Mouse (Mus musculus): ENCODE data around the gene Gm45623.

Gene Gm45623

DNA sequence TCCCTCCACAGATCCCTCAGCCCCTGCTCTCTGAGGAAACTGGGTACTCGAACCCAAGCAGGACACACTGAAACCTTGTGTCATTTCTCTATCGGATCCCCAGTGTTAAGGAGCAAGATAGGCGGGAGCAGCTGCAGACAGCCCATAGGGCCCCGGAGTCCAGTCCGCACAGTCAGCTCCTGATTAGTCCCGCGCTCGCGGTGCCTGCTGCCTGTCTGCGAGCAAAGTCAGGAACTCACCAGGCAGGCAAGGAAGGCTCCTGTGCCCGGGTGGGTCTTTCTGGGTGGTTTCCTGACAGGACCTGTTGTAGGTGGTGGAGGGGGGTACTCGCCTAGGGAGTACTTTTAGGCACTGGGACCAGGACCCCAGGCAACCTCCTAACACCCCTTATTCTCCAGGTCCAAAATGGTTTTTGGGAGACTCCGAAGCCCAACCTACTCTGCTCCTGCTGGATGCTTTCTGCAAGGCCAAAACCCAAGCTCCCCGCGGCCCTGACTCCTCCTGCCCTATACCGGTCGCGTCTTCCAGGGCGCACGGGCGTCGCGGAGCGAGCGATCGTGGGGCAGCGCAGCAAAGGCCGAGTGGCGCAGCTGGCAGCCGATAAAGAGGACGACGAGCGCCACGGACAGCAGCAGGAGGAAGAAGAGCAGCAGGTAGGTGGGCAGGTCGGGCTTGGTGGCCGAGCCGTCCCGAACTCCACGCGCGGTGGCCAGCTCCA lies 994 bp downstream of the Gm45623 start:
- no peak for DNase-seq (ENCODE audit: low spot score in 2 of 2)

DNA sequence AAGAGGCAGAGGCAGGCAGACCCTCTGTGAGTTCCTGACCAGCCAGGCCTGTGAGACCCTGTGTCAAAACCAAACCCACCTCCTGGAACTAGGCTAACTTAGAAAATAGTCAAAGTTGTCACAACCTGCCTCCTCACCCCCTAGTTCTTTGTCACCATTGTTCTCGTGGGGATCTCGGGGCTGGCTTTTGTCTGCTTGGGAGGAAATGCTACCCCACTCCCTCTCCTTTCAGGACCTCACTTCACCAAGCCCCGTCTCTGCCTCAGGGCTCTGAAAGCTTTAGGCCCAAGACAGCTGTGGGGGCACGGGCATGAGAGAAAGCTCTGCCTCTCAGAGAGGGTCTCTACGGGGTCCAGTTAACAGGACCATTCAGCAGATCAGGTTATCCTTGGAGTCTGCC lies 1.9 kb downstream of the Gm45623 start:
- no peak for DNase-seq (ENCODE audit: low spot score in 2 of 2)

DNA sequence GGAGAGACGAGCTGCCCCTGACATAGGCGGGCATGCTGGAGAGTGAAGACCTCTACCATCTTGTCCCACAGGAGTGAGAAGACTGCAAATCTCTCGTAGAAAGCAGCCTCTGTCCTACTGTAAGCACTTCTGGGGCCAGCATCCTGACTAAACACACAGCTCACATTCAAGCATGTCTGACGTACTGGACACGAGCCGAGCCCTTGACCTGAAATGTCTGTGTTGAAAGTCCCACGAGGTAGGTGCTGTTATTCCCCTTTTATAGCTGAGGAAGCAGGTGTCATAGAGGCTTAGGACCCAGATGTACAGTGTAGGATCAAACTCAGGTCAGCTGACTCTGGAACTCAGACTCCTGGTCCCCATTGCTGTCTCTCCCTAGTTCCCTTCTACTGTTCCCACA lies 4.2 kb downstream of the Gm45623 start:
- no peak for DNase-seq (ENCODE audit: low spot score in 2 of 2)

DNA sequence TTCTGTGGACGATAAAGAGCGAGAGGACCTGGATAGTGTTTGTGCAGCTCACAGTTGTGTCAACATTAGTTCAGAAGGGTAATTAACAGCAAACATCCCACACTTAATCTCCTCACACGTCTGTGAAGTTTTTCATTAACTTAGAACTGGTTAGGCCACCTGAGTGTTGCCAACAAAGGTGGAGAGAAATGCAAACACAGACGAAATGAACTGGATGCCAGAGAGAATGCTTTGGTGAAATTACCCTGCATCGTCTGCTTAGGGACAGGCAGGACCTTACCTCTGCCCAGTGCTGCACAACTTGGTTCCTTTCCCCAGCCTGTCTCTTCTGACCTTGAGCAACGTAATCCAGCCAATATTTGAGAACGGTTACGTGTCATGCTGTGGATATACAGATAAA lies 6.1 kb downstream of the Gm45623 start:
- no peak for DNase-seq (ENCODE audit: low spot score in 2 of 2)

DNA sequence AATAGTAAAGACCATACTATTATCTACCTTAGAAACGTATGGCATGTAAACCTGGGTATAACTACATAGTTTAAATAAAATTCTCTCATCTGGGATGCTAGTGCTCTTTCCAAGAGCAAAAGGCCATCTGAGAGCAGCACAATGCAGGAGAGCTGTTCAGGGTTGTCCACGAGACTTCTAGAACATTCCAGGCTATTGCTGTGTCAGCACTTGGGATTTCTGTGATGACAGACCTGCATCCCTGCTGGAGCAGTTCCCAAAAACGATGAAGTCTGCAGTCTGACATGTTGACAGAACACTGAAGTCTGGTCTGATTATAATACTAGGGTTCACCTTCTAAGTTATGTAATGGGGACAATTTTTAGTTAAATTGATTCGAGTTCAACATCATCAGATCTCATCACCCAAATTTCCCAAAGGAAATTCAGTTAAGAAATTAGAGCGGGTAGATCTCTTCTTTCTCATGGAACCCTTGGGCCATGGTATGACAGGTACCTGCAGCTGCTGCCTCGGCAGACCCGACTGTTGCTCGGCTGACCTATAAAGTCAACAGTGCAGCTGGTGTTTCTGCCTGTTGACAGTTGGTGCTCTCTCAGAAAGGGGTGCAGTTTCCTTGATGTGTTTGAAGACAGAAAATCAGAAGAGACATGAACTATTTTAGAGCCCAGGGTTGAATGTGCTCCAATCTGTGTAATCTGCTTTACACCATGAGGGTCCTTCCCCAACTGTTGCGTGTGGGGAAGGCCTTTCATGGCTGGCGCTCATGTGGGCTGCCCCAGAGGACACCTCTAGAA lies 6.7 kb downstream of the Gm45623 start:
- DNase-seq (ENCODE audit: low spot score in 2 of 2), result no peak

DNA sequence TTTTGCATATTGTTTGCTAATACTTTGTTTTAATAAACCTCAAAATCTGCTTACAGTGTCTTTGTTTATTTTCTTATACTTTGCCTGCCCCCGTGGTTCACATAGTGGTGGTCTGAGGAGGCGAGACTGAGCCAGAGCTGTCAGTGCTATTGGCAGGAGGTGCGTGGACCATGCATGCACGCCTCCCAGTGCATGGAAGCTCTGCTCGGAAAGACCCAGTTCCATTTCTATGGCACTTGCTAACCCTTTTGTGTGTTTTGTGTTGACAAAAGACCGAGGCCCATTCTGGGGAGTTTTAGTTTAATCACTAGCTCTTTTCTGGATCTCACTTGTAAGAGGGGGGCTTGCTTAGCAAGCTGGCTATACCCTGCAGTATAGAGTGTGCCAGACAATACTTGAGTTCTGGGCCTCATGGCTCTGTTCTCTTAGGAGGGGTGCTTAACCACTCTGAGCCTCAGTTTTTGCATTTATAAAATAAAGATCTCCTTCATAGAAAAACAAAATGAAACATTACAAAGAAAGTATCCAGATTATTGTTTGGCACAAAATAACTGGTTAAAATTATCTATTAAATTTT lies 11.2 kb downstream of the Gm45623 start:
- DNase-seq (ENCODE audit: low spot score in 2 of 2), result no peak

DNA sequence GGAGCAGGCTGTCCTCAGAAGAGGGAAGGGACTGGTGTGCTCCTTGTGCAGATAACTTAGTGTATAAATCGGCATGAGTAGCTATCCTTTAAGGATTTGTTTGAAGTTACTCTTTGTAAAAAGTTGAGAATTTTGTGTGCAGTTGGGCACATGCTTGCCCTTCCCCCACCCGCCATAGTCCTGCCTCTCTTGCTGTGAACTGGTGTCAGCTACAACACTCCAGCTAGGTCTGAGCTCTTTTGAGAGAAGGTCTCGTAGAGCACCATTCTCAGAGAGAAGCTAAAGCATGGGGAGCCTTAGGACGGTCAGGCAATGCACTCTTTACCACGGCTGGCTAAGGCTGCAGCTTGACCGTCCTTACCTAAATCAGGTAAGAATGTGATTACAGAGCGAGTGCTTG lies 11.9 kb downstream of the Gm45623 start:
- no peak for DNase-seq (ENCODE audit: low spot score in 2 of 2)

DNA sequence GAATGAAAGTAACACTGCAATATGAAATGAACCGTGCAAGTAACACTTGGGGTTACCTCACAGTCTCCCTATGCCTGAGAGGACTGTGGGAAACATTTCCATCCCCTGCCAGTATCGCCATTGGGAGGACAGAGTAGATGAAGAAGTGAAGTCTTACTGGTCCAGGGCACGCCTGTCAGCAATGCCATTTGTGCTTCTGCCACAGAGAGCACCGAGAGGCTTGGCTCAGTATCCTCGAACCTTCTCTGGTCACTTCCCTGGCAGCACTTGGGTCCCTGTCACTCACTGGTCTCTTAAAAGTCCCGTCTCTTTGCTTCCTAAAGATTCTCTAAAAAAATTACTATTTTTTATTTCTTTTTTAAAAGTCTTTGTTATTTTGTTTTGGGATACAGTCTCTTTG lies 13.1 kb downstream of the Gm45623 start:
- DNase-seq (ENCODE audit: low spot score in 2 of 2), result no peak

DNA sequence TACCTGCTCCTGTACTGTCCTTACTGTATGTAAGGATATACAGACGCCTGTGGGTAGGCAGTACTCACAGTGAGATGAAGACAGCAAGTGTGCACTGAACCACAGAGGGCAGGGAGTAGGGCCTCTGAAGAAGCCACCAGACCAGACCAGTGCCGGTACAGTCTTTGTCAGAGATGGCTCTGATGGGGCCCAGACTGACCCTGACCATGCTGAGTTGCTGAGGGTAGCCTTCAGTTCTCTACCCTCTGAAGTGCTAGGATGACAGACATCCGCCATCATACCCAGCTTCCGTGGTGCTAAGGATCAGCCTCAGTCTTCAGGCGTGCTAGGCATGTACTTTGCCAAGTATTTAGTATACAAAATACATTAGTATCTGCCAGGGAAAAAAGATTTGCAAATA lies 14.1 kb downstream of the Gm45623 start:
- no peak for DNase-seq (ENCODE audit: low spot score in 2 of 2)

DNA sequence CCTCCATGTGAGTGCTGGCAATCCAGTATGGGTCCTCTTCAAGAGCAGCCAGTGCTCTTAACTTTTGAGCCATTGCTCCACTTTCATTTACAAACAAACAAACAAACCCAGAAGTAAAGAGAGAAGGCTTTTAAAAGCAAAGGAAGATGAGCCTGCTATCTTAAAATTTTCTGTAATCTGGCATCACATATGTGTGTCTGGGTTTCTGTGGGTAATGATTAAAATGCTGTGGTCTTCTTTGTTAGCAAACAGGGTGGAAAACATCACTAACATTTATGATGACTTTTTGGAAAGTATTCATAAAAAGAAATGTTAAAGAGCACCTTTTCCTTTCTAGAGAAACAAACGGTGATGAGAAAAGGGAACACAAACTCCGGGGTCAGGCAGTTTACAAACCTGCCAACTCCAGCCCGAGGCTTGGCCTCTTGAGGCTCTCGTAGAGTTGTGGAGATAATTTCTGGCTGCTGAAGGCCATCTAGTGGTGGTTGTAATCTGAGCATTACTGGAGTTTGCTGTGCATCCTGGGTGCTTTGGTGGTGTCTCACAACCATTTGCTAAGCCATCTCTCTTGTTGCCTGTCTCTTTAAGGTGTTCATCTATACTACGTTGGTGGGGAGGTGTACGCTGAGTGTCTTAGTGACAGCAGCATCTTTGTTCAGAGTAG lies 18.3 kb downstream of the Gm45623 start:
- peak in 1 of 2 experiments; percentile 28 for DNase-seq (ENCODE audit: low spot score in 2 of 2)

DNA sequence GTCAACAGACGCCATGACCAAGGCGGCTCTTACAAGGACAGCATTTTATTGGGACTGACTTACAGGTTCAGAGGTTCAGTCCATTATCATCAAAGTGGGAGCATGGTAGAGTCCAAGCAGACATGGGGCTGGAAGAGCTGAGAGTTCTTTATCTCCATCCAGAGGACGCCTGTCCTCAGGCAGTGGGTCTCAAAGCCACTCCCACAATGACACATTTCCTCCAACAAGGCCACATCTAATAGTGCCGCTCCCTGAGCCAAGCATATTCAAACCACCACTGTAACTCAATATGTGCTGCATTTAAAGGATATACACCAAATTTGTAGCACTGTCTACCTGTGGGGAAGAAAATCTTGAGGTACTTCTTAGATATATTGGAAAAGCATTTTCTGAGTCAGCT lies 19.0 kb downstream of the Gm45623 start:
- DNase-seq (ENCODE audit: low spot score in 2 of 2), result no peak

DNA sequence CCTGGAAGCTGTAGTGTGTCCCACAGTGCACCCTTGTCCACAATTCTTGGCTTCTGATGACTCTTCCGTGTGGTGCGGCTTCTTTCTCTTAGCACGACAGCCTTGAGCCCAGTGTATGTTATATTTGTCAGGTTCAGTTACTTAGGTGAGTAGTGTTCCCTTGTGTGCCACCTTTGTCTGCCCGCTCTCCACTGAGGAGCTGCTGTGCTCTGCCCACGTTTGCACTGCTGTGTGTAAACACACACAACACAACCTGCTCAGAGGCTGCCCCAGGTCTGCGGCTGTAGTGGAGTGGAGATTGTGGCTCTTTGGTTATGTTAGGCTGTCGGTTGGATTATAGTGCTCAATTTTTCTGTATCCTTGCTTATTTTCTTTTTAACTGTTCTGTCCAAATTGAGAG lies 24.6 kb downstream of the Gm45623 start:
- no peak for DNase-seq (ENCODE audit: low spot score in 2 of 2)

DNA sequence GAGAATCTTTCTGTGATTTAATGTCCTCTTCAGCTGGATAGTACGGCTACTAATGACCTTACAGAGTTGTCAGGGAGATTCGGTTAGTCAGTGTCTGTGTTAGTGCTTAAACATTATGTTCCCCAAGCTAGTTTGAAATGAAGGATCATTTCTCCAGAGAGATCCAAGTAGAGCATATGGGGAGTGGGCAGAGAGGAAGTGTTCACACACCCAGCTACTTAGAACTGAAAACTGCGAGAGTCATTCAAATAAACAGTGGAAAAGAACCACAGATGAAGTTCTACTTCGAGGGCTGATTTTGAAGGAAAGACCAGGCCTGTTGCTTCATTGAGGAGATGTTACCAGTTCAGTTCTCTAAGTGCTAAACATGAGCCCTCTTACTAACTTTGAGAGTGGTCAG lies 27.1 kb downstream of the Gm45623 start:
- no peak for DNase-seq (ENCODE audit: low spot score in 2 of 2)

DNA sequence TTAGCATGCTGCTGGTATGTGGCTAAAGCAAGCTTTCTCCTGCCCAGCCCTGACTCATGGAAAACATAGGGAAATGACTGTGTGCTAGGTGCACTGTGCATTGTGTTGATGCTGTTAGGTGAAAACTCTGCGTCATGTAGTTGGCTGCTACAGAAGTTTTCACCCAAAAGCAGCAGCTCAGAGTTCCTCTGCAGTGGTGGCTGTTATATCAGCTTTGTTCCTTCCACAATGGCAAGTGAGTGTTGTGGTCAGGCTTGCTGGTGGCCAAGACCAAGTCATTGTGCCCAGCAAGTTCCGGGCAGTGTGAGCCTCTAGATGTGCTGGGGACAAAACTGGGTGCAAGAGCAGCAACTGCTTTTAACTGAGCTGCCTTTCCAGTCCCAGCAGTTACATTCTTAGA lies 41.4 kb downstream of the Gm45623 start:
- DNase-seq (ENCODE audit: low spot score in 2 of 2), result no peak

DNA sequence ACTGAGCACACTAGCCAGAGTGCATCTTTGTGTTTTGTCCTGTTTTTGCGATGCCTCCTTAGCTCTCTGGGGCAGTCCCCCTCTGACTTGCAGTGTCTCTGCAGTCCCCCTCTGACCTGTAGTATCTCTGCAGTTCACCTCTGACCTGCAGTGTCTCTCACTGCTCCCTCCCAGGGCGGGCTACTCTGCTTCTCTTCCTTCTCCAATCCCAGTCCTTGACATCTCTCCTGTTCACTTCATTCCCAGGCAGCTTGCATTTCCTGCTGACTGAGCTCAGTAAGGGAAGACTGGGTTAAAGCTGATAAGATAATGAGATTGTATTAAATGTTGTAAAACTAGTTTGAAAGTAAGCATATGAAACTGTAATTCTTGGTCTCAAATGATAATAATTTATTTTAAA lies 43.0 kb downstream of the Gm45623 start:
- no peak for DNase-seq (ENCODE audit: low spot score in 2 of 2)

DNA sequence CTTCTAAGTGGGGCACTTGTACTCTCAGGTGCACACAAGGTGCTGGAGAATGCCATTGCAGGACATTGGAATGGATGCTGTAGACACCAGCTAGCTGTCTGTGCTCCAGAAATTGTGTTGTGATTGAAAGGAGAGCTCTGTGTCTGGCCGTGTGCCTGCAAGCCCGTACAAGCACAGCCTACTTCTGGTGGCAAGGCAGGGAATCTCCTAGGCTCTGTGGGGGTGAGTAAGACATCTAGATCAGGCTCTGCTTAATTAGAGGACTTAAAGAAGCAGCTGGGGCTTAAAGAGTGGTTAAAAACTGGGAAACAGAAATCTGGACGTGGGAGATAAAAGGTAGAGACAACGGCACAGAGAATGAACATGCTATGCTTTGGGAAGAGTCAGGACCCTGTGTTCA lies 46.0 kb downstream of the Gm45623 start:
- DNase-seq (ENCODE audit: low spot score in 2 of 2), result no peak

DNA sequence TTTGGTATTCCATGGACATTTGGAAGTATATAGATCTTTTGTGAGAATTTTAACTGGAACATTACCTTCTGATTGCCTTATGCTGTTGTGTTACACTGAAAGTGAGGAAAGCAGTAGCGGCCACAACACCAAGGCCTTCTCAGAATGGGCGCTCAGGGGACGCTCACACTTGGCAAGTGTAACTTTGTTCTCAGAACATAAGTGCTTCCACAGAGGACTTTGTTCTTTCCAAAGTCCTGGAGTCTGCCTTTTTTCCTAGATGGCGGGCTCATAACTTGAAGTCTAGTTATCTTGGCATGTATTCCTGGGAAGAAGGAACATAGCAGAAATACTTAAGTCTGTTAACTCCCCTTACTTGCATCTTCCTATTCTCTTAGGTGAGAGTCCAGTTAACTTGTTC lies 46.5 kb downstream of the Gm45623 start:
- no peak for DNase-seq (ENCODE audit: low spot score in 2 of 2)

DNA sequence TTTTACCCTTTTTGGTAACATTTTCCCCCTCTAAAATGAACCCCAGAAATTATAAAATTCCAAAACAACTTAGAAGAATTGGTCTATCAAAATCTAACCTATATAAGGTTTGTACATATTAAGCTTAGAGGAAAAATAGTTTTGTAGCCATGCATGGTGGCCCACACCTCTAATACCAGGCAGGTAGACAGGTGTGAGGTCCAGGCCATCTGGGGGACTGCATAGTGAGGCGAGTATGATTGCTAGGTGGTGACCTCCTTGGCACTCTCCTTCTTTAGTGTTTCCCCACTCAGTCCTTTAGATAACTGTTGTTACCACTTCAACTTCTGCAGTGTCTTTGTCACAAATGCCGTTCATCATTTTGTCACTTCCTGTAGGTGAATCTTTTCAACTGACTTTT lies 49.0 kb downstream of the Gm45623 start:
- no peak for DNase-seq (ENCODE audit: low spot score in 2 of 2)

DNA sequence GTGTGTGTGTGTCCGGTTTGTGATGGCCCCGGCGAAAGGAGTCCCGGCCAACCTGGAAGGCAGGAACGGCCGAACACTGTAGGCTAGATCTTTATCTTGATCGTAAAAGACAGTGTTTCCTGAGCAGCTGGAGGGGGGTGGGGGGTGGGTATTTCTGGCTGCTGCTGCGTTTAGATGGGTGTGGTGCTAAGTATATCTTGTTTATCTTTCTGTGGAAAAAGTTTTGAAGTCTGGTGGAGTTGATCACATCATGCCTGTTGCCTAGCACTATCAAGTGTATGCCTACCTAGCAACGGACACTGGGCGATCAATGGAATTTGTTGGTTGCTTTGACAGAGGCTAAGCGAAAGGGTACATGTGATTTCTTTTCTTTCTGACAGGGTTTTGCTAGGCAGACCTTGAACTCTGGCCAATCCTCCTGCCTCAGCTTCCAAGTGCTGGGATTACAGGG lies 49.7 kb downstream of the Gm45623 start:
- no peak for DNase-seq (ENCODE audit: low spot score in 2 of 2)

DNA sequence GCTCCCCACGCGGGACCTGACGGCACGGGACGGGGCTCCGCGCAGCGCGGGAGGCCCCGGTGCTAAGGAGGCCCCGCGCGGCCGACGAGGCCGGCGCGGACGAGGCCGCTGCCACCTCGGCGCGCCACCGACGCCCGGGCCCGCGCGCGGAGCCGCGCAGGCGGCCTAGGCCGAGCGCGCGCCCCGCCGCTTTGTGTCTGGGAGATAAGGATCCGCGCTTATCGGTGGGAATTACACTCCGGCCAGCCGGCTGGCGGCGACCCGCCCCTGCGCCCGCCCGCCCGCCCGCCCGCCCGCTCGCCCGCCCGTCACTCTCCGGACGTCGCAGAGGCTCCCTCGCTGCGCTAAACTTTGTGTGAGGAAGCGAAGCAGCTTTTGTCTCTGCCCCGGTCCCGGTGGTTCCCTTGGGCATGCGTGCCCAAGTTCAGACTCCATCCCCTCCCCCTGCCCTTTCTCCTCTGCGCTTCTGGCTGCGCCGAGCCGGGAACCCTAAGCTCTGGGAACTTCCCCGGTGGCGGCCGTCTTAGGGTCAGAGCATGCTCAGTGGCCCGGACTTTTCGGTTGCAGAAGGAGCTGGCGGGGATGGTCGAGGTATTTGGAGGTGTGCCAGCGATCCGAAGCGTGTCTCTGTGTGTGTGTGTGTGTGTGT lies 50.3 kb downstream of the Gm45623 start:
- DNase-seq (ENCODE audit: low spot score in 2 of 2), result peak; percentile 59 to 61

DNA sequence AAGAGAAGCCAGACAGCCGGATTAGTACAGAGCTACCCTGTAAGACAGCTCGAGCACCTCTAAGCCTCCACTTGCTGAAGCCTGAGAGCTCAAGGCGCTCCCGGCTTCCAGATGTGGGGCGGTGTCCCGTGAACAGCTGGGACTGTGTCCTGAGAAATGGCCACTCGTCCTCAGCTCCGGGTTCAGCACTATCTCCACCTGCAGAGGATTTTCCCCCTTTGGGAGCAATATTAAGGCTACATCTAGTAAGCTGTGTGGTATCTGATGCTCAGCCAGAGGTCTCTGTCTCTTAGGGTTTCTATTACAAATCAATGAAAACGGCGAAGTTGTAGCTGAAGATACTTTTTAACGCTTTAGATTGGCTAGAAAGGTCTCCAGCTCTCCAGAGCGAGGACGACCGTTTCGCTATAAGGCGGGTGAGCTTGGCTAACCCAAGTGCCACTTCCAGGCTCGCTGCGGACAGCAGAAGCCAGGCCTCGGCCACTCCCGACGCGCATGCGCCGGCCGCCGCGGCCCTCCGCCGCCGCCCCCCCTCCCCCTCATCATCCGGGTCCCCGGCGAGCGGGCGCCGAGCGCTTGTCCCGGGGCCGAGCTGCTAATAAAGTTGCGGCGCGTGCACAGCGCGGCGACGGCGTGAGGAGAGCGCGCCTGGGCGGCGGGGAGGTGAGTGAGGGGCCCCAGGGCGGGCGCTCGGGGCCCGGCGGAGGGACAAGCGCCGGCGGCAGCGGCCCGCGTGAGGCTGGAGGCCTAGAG lies 51.0 kb downstream of the Gm45623 start, which contains the start of gene Smad5:
Gene Smad5 (plus strand): TSS at position 542 of the 753 bp plus-strand sequence.
- DNase-seq (ENCODE audit: low spot score in 2 of 2), result peak; percentile 62 to 85
